Mouse (Mus musculus) left cerebral cortex, adult 2 months (tissue): ENCODE results near the gene Tmprss12. TPM values are rescaled to one million over a fixed set of nuclear protein-coding genes. Genes with fewer than 3 reads are reported as not detected.
"Not testable (repeated sequence)": the region's sequence is repeated elsewhere in the genome, so short reads cannot be mapped to it uniquely, and the experiment has no call there.

Experiments used
- DNase-seq, 2 experiments: peaks; one replicate each; pipeline ENCODE4 v3.0.0; 2021 to 2022; ENCODE audit warnings: low spot score in 2 of 2, mixed read lengths in 1 of 2; ENCODE audit errors: extremely low spot score in 1 of 2
- H3K27ac ChIP-seq: fragments of 200-600 bp; 2 replicates; pipeline ENCODE4 v1.8.1; 2022
- H3K4me3 ChIP-seq: fragments of 200-600 bp; 2 replicates; pipeline ENCODE4 v1.8.1; 2022
- CTCF ChIP-seq: fragments of 200-600 bp; IDR thresholded peaks from 2 replicates; pipeline ENCODE4 v1.8.1; 2022; ENCODE audit warnings: antibody characterized with exemption, mild to moderate bottlenecking, moderate library complexity
- intact Hi-C: fragments of 180-260 bp; cut with DNase I; formaldehyde crosslinking; loops from one replicate; pipeline ENCODE4 v1.15.1; 2025
- total RNA-seq, 2 experiments: library from RNA; stranded (reverse); gene quantifications; 2 replicates each; pipeline ENCODE4 v1.2.3; 2021

Gene Tmprss12
- total RNA-seq, 2 experiments from 2014 or later, result not detected

DNA sequence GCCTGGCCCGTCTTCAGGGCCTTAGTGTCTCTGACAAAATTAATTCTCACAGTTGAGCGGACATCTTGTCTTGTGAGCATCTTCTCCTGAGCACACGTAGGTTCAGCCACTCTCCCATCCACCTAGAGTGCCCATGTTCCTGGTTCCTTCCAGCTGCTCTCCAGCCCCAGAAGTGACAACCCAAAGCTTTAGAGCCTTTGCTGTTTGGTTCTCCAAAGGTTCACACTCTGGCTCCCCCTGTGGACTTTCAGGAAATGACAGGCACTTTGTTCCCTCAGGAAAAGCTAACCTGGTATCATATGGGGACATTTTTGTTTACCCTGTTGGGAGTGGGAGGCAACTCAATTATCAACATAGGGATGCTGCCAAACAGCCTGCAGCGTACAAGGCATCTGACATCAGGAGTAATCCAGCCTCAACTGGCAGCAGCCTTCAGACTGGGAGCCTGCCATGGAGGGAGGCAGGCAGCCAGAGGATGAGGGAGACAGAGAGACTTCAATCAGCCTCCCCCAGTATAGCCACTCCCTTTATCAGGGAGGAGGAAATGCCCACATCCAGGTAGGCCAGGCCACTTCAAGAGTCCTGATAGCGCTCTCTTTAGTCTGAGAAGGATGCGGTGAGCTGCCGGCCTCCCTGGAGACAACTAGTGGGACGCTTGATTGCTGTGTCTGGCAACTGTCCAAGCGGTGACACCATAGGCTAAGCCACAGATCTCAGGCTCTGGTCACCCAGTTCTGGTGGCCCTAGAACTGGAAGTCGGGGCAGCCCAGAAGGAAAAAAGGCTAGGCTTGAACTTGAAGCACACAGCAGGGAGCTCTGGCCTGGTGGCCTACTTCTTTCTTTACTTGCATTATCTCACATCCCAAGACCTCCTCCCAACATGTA lies 51.7 kb downstream of the Tmprss12 start:
- peak; percentile 18 for TF ChIP-seq CTCF
- H3K4me3 ChIP-seq, DNase-seq, intact Hi-C loops, H3K27ac ChIP-seq: not testable (repeated sequence)

DNA sequence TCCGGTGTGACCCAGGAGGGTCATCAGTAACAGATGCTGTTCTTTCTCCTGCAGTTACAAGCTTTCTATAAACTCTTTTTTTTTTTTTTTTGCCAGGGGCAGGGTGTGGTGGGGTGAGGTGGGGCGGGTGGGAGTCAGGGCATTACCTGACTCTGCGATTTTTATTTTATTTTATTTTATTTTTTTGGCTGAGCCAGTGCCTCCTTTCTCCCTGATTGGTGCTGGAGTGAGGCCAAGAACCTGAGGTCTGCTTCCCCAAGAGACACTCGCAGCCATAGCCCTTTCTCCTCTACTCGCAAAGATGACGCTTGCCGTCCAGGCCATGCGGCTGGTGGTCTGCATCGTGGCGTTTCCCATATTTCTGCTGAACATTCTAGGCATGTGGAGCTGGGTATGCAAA lies 54.0 kb downstream of the Tmprss12 start, which contains the start of gene Mettl7a3:
Gene Mettl7a3 (plus strand): TSS at position 301 of the 400 bp plus-strand sequence.
- no peak for DNase-seq
- Histone ChIP-seq H3K4me3 (no peak within 1 kb of the TSS), H3K27ac (no peak within 1 kb of the TSS)
- TF ChIP-seq CTCF, result no peak
- intact Hi-C loops, result no loop called here

- H3K27ac ChIP-seq, intact Hi-C loops, H3K4me3 ChIP-seq, DNase-seq: not testable (repeated sequence)
Observed at GRCm38 (mm10) chr15:100337328-100337727, 56.7 kb downstream of the Tmprss12 start.

DNA sequence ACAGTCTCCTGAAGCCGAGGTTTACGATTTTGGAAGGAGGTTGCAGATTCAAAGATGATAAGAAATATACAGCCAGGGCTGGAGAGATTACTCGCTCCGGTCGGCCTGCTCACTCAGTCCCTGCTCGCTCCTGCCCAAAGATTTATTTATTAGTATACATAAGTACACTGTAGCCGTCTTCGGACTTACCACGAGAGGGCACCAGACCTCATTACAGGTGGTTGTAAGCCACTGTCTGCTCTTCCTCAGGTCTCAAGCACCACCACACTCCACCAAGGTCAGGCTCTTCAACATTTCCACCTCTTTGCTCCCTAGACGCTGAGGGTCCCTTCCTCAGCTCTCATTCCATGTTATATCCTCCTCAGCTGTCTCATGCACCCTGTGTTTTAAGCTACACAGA lies 57.2 kb downstream of the Tmprss12 start:
- peak in 1 of 2 experiments; percentile 27 for DNase-seq
- H3K4me3 ChIP-seq, H3K27ac ChIP-seq, intact Hi-C loops: not testable (repeated sequence)
- peak; percentile 49 for TF ChIP-seq CTCF

DNA sequence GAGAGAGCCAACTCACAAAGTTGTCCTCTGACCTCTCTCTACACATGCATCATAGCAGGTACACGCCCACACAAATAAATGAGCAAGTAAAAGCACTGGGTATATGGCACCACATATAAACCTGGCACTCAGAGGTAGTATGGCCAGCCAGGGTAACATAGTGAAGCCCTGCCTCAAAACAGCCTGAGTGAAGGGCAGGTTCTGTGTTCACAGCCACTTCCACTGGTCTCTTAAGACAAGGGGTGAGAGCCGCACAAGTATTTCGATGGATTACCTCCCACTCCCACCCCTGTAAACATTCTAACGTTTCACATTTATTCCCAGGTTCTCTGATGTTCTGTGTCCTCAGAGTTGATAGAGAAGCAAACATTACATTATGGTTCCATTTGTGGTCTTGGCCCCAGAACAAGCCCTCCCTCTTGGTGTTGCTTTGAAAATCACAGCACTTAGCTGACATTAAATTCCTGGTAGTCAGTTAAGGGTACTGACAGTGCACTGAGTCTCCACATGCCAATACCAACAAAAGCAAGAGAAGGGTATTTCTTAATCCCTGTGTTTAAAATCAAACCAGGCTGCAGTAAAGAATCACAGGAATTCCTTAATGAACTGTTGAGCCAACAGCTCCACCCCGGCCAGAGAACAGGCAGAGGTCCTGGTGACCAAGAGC lies 60.8 kb downstream of the Tmprss12 start:
- DNase-seq, intact Hi-C loops, H3K27ac ChIP-seq, H3K4me3 ChIP-seq: not testable (repeated sequence)

Other genes starting within 250 kb of the Tmprss12 start
- gene Dip2b, start 242.2 kb upstream of the Tmprss12 start, total RNA-seq, result 10 to 100 TPM; 62.6 to 71.3 TPM
- 10 to 100 TPM; 19.9 to 27.8 TPM for gene Atf1, start 53.0 kb upstream of the Tmprss12 start, total RNA-seq
- 10 to 100 TPM; 30.0 to 32.2 TPM for gene Mettl7a1, start 23.3 kb downstream of the Tmprss12 start, total RNA-seq
- gene Mettl7a3, start 54.1 kb downstream of the Tmprss12 start, total RNA-seq, result under 1 TPM in 1 of 2 experiments, not detected in 1; 0.66 TPM
- under 1 TPM in 1 of 2 experiments, not detected in 1; 0.68 TPM for gene Methig1, start 72.3 kb downstream of the Tmprss12 start, total RNA-seq
- under 1 TPM; 0.59 to 0.89 TPM for gene Mettl7a2, start 72.4 kb downstream of the Tmprss12 start, total RNA-seq
- not detected for gene Higd1c, start 83.7 kb downstream of the Tmprss12 start, total RNA-seq
- not detected for gene Gm5475, start 141.3 kb downstream of the Tmprss12 start, total RNA-seq
- 10 to 100 TPM; 60.0 to 70.8 TPM for gene Slc11a2, start 144.2 kb downstream of the Tmprss12 start, total RNA-seq
- 10 to 100 TPM; 59.6 to 62.1 TPM for gene Letmd1, start 188.2 kb downstream of the Tmprss12 start, total RNA-seq
- gene Csrnp2, start 214.7 kb downstream of the Tmprss12 start, total RNA-seq, result 10 to 100 TPM; 35.3 to 36.3 TPM